Mouse (Mus musculus): ENCODE data around the gene Prpsap1. TPM values are rescaled to one million over a fixed set of nuclear protein-coding genes. Genes with fewer than 3 reads are reported as not detected.

Gene Prpsap1
- polyA plus RNA-seq, 1 experiment from 2014 or later = 138 TPM

- Histone ChIP-seq H3K4me2 (ENCODE audit: low read length) (peak overlapping the region; percentile 92), H3K4me1 (ENCODE audit: control insufficient read depth, insufficient read depth, low read length) (peaks cover 31% of the 10 kb centered on the region), H3K9me3 (replicated peaks; ENCODE audit: control insufficient read depth, low read length) (no peaks in the 10 kb centered on the region), H3K27ac (ENCODE audit: low read depth, low read length) (no peak overlapping the region), H3K36me3 (ENCODE audit: control insufficient read depth, insufficient read depth, low read length) (peaks cover 12% of the 10 kb centered on the region; the same call in 1 of the 2 replicates), H3K9ac (ENCODE audit: low read length) (peak overlapping the region; percentile 50), H3K27me3 (replicated peaks; ENCODE audit: control insufficient read depth, insufficient read depth, low read length) (peaks cover 40% of the 10 kb centered on the region), H3K4me3 (ENCODE audit: low read depth, low read length) (peak overlapping the region; percentile 39)
- ATAC-seq = peak; percentile 22; the same call in 1 of the 2 replicates
- DNase-seq (ENCODE audit: low spot score) = peak; percentile 45
- under 1% methylated on average over 49 of the region's 50 CpGs for WGBS
Measured at GRCm38 (mm10) chr11:116532810-116533338, 38.9 kb upstream of the Prpsap1 start.

GRCm38 (mm10) chr11:116532262-116532809 lies 38.3 kb upstream of the Prpsap1 start:
- Histone ChIP-seq H3K27ac (ENCODE audit: low read depth, low read length) (no peak overlapping the region), H3K4me1 (ENCODE audit: control insufficient read depth, insufficient read depth, low read length) (peaks cover 31% of the 10 kb centered on the region), H3K36me3 (ENCODE audit: control insufficient read depth, insufficient read depth, low read length) (peaks cover 9% of the 10 kb centered on the region; the same call in 1 of the 2 replicates), H3K4me3 (ENCODE audit: low read depth, low read length) (peak overlapping the region; percentile 39), H3K9me3 (replicated peaks; ENCODE audit: control insufficient read depth, low read length) (no peaks in the 10 kb centered on the region), H3K27me3 (replicated peaks; ENCODE audit: control insufficient read depth, insufficient read depth, low read length) (peaks cover 40% of the 10 kb centered on the region), H3K4me2 (ENCODE audit: low read length) (peak overlapping the region; percentile 92), H3K9ac (ENCODE audit: low read length) (peak overlapping the region; percentile 50)
- peak; percentile 20 for DNase-seq (ENCODE audit: low spot score)
- ATAC-seq = no peak
- under 1% methylated on average over 30 of the region's 30 CpGs for WGBS

- DNase-seq (ENCODE audit: low spot score) = no peak
- Histone ChIP-seq H3K9ac (ENCODE audit: low read length) (peak overlapping the region; percentile 32; the same call in 1 of the 2 replicates), H3K27me3 (replicated peaks; ENCODE audit: control insufficient read depth, insufficient read depth, low read length) (peaks cover 40% of the 10 kb centered on the region), H3K4me3 (ENCODE audit: low read depth, low read length) (peak overlapping the region; percentile 39), H3K4me1 (ENCODE audit: control insufficient read depth, insufficient read depth, low read length) (peaks cover 31% of the 10 kb centered on the region), H3K9me3 (replicated peaks; ENCODE audit: control insufficient read depth, low read length) (no peaks in the 10 kb centered on the region), H3K4me2 (ENCODE audit: low read length) (peak overlapping the region; percentile 92), H3K36me3 (ENCODE audit: control insufficient read depth, insufficient read depth, low read length) (peaks cover 4% of the 10 kb centered on the region; the same call in 1 of the 2 replicates), H3K27ac (ENCODE audit: low read depth, low read length) (no peak overlapping the region)
- no peak for ATAC-seq
- WGBS = 4% methylated on average over 48 of the region's 48 CpGs
Measured at GRCm38 (mm10) chr11:116531371-116532191, 37.6 kb upstream of the Prpsap1 start.

DNA sequence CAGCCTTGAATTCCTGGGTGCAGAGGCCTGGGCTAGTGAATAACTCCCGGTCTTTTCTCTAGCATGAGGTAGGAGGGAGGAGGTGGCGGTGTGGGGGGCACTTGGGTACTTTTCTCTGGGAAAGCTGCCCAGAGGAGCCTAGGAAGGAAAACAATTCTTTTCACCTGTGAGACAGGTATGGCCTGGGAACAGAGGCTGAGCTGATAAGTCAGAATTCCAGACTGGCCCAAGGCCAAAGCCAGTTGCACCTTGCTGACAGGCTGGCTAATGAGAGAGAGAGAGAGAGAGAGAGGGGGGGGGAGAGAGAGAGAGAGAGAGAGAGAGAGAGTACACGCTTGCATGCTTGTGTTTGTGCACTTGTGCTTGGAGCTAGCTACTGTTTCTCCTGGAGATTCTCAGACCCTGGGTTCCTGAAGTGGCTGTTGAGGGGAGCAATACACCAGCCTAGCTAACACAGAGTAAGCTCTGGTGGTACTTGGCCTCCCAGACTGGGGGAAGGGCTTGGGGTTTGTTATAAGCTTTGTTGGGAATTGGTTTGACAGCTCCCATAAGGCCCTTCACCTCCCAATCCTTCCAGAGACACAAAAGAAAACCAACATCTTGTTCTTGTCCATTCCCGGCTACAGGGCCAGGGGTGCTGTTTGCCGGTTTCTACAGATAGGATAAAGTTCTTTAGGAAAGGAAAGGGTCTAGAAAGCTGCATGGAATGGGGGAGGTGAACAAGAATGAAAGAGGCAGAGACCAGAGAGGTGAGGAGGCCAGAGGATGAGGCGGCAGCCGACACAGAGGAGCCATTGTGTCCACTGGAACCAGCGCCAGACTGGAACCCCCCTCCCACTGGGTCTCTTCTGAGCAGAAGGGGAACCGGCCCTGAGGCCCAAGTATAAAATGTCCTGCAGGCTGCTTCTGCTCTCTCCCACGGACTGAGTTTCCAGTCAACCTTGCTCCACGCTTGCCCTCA lies 36.5 kb upstream of the Prpsap1 start, which contains the start of gene Sphk1:
Sphk1 (plus strand) TSS at position 739 of the 961 bp plus-strand sequence.
- H3K27me3 ChIP-seq (replicated peaks; ENCODE audit: control insufficient read depth, insufficient read depth, low read length) = peaks cover 40% of the 10 kb centered on the region
- peak within 1 kb of the TSS; percentile 92 for H3K4me2 ChIP-seq (ENCODE audit: low read length)
- DNase-seq (ENCODE audit: low spot score) (peak; percentile 33), ATAC-seq (no peak)
- H3K4me3 ChIP-seq (ENCODE audit: low read depth, low read length) = peak within 1 kb of the TSS; percentile 39
- 15% methylated on average over 11 of the region's 11 CpGs for WGBS
- no peaks in the 10 kb centered on the region for H3K36me3 ChIP-seq (ENCODE audit: control insufficient read depth, insufficient read depth, low read length)
- H3K9ac ChIP-seq (ENCODE audit: low read length) = peak within 1 kb of the TSS; percentile 32; the same call in 1 of the 2 replicates
- H3K4me1 ChIP-seq (ENCODE audit: control insufficient read depth, insufficient read depth, low read length) = peaks cover 31% of the 10 kb centered on the region
- H3K9me3 ChIP-seq (replicated peaks; ENCODE audit: control insufficient read depth, low read length) = no peaks in the 10 kb centered on the region
- no peak within 1 kb of the TSS for H3K27ac ChIP-seq (ENCODE audit: low read depth, low read length)

DNA sequence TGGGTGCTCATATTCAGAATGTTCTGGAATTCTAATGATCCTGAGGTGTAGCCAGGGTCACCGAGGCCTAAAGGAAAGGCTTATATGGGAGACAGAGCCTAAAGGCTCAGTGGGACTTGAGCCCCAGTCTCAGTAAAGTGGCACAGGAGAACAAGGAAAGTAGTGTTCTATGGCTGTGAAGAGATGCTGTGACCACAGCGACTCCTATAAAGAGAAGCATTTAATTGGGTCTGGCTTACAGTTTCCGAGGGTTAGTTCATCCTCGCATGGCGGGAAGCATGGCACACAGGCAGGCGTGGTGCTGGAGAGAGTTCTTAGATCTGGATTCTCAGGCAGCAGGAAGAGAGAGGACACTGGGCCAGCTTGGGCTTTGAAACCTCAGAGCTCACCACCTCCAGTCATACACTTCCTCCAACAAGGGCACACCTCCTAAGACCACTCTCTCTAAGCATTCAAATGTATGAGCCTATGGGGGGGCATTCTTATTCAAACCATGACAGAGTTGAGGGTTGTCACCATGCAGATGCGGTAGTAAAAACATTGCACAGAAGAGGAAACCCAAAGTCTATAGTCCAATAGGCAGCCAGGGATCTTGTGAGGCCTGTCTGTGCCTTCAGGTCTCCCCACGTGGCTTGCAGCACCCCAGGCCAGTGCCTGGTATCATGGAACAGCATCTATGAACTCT lies 34.8 kb upstream of the Prpsap1 start:
- WGBS = 64% methylated on average over 8 of the region's 8 CpGs
- ATAC-seq = no peak
- Histone ChIP-seq H3K4me1 (ENCODE audit: control insufficient read depth, insufficient read depth, low read length) (peaks cover 28% of the 10 kb centered on the region), H3K27me3 (replicated peaks; ENCODE audit: control insufficient read depth, insufficient read depth, low read length) (peaks cover 27% of the 10 kb centered on the region), H3K27ac (ENCODE audit: low read depth, low read length) (no peak overlapping the region), H3K9ac (ENCODE audit: low read length) (no peak overlapping the region), H3K9me3 (replicated peaks; ENCODE audit: control insufficient read depth, low read length) (no peaks in the 10 kb centered on the region), H3K4me3 (ENCODE audit: low read depth, low read length) (no peak overlapping the region), H3K36me3 (ENCODE audit: control insufficient read depth, insufficient read depth, low read length) (no peaks in the 10 kb centered on the region), H3K4me2 (ENCODE audit: low read length) (no peak overlapping the region)
- no peak for DNase-seq (ENCODE audit: low spot score)

DNA sequence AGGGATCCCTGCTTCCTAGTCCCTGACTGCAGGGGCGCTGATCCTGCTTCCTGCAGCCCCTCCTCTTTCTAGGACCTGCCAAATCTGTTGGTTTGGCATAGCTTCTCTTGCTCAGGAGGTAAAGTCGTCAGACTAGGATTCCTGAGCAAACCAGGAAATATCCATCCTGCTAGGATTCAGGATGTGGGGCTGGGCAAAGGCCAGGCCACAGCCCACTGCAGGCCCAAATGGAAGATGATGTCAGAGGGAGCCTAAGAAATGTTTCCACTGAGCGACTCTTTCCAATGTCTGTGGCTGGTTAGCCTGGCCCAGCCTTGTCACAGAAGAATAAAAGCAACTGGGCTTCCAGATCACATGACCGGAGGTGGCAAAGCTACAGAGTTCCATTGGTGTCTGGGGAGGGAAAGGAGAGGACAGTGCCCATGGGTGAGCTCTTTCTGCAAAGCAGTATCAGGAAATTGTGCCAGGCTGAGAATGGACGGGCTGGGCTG lies 29.7 kb upstream of the Prpsap1 start:
- Histone ChIP-seq H3K4me1 (ENCODE audit: control insufficient read depth, insufficient read depth, low read length) (peaks cover 4% of the 10 kb centered on the region; the same call in 1 of the 2 replicates), H3K9me3 (replicated peaks; ENCODE audit: control insufficient read depth, low read length) (no peaks in the 10 kb centered on the region), H3K27me3 (replicated peaks; ENCODE audit: control insufficient read depth, insufficient read depth, low read length) (no peaks in the 10 kb centered on the region), H3K27ac (ENCODE audit: low read depth, low read length) (no peak overlapping the region), H3K4me3 (ENCODE audit: low read depth, low read length) (no peak overlapping the region), H3K9ac (ENCODE audit: low read length) (no peak overlapping the region), H3K4me2 (ENCODE audit: low read length) (no peak overlapping the region), H3K36me3 (ENCODE audit: control insufficient read depth, insufficient read depth, low read length) (no peaks in the 10 kb centered on the region)
- 38% methylated on average over 5 of the region's 5 CpGs for WGBS
- peak; percentile 47 for DNase-seq (ENCODE audit: low spot score)
- ATAC-seq = no peak

DNA sequence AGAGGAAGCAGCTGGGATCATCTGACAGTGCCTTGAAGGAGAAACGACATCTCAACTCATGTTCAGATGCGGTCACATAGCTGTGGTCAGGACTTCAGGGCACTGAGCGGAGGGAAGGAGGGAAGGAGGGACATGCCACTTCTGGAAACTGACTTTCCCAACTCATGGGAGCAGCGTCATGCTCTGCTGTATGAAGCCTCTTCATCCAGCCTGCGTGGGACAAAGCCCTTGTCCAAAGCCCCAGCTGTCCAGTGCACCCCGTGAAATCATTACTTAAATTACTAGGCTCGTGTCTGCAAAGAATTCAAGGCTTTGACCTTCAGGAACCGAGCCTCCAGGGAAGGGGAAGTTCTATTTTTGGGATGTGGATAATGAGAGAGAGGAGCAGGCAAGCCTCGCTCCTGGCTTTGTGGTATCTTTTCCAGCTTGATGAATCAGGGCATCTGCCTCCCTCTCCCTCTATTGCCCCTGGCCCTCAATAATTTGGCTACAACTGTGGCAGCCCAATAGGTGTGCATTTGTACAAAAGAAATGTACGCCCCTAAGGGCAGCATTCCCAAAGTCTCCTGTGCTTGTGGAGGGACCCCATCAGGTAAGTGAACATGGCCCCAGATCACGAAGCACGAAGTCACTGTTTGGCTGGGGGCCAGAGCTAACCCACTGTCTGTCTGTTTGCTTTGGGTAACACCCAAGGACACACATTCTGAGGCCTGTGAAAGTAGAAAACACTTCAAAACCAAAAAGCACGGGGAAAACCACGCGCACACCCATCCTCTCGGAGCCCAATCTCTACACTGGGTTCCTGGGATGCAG lies 29.1 kb upstream of the Prpsap1 start:
- H3K4me2 ChIP-seq (ENCODE audit: low read length) = no peak overlapping the region
- ATAC-seq (no peak), DNase-seq (ENCODE audit: low spot score) (no peak)
- H3K9me3 ChIP-seq (replicated peaks; ENCODE audit: control insufficient read depth, low read length) = no peaks in the 10 kb centered on the region
- no peaks in the 10 kb centered on the region for H3K36me3 ChIP-seq (ENCODE audit: control insufficient read depth, insufficient read depth, low read length)
- no peaks in the 10 kb centered on the region for H3K27me3 ChIP-seq (replicated peaks; ENCODE audit: control insufficient read depth, insufficient read depth, low read length)
- no peak overlapping the region for H3K27ac ChIP-seq (ENCODE audit: low read depth, low read length)
- no peak overlapping the region for H3K4me3 ChIP-seq (ENCODE audit: low read depth, low read length)
- no peak overlapping the region for H3K9ac ChIP-seq (ENCODE audit: low read length)
- H3K4me1 ChIP-seq (ENCODE audit: control insufficient read depth, insufficient read depth, low read length) = peaks cover 4% of the 10 kb centered on the region; the same call in 1 of the 2 replicates
- WGBS = 59% methylated on average over 16 of the region's 16 CpGs

Data from forebrain, embryonic 14.5 days (tissue).